Mouse (Mus musculus) testis, postnatal 10 days (tissue): ENCODE measurements around the gene Cers6.

Experiments used
- DNase-seq: peaks from one replicate; pipeline ENCODE4 v3.0.0; 2021; ENCODE audit warnings: low spot score

Cers6 gene

GRCm38 (mm10) chr2:69019821-69020489 is 158.7 kb downstream of the Cers6 start:
- no peak for DNase-seq

GRCm38 (mm10) chr2:69020636-69021310 is 159.5 kb downstream of the Cers6 start:
- DNase-seq = no peak

- DNase-seq = no peak
Observed at GRCm38 (mm10) chr2:69021516-69021915, 160.3 kb downstream of the Cers6 start.

- no peak for DNase-seq
Observed at GRCm38 (mm10) chr2:69024856-69025255, 163.6 kb downstream of the Cers6 start.

GRCm38 (mm10) chr2:69032562-69032961 is 171.3 kb downstream of the Cers6 start:
- DNase-seq = no peak

- no peak for DNase-seq
Observed at GRCm38 (mm10) chr2:69035457-69035856, 174.2 kb downstream of the Cers6 start.

GRCm38 (mm10) chr2:69037362-69037761 is 176.1 kb downstream of the Cers6 start:
- no peak for DNase-seq

- DNase-seq = no peak
Observed at GRCm38 (mm10) chr2:69042327-69043106, 181.3 kb downstream of the Cers6 start.

- no peak for DNase-seq
Observed at GRCm38 (mm10) chr2:69043431-69044118, 182.3 kb downstream of the Cers6 start.

- no peak for DNase-seq
Observed at GRCm38 (mm10) chr2:69045926-69046325, 184.7 kb downstream of the Cers6 start.

- no peak for DNase-seq
Observed at GRCm38 (mm10) chr2:69047297-69047696, 186.1 kb downstream of the Cers6 start.

GRCm38 (mm10) chr2:69047805-69048204 is 186.6 kb downstream of the Cers6 start:
- DNase-seq = no peak

GRCm38 (mm10) chr2:69049179-69049578 is 187.9 kb downstream of the Cers6 start:
- no peak for DNase-seq

GRCm38 (mm10) chr2:69050189-69050588 is 188.9 kb downstream of the Cers6 start:
- no peak for DNase-seq

GRCm38 (mm10) chr2:69051596-69051995 is 190.4 kb downstream of the Cers6 start:
- no peak for DNase-seq

- DNase-seq = no peak
Observed at GRCm38 (mm10) chr2:69053210-69053858, 192.1 kb downstream of the Cers6 start.

GRCm38 (mm10) chr2:69054279-69054678 is 193.0 kb downstream of the Cers6 start:
- peak; percentile 82 for DNase-seq

GRCm38 (mm10) chr2:69055174-69055573 is 193.9 kb downstream of the Cers6 start:
- DNase-seq = no peak

GRCm38 (mm10) chr2:69061313-69061712 is 200.1 kb downstream of the Cers6 start:
- no peak for DNase-seq

- DNase-seq = no peak
Observed at GRCm38 (mm10) chr2:69061910-69062689, 200.9 kb downstream of the Cers6 start.

GRCm38 (mm10) chr2:69064759-69065158 is 203.5 kb downstream of the Cers6 start:
- DNase-seq = no peak
